Mouse (Mus musculus): ENCODE data around the gene Rab12. TPM values are rescaled to one million over a fixed set of nuclear protein-coding genes. Genes with fewer than 3 reads are reported as not detected.
A peak's percentile ranks its signal among the peaks of the same experiment; 100 is the strongest.

Gene Rab12
- polyA plus RNA-seq, 1 experiment from 2014 or later = 39.0 TPM

GRCm38 (mm10) chr17:66484965-66485364, 34.6 kb downstream of the Rab12 start:
- no peak for ATAC-seq (replicated peaks; ENCODE audit: extremely low read depth, insufficient read depth, low FRiP score)
- H3K27ac ChIP-seq (ENCODE audit: low read length) = no peak overlapping the region
- WGBS = 49% methylated on average over 2 of the region's 2 CpGs

GRCm38 (mm10) chr17:66483651-66484454, 35.7 kb downstream of the Rab12 start:
- no peak overlapping the region for H3K4me2 ChIP-seq (ENCODE audit: low read depth, low read length)
- no peak overlapping the region for H3K4me3 ChIP-seq (ENCODE audit: low read length)
- H3K27me3 ChIP-seq (ENCODE audit: control insufficient read depth, insufficient read depth, low read length) = no peaks in the 10 kb centered on the region
- H3K4me1 ChIP-seq (ENCODE audit: control insufficient read depth, insufficient read depth, low read length) = peaks cover 9% of the 10 kb centered on the region
- no peak for ATAC-seq (replicated peaks; ENCODE audit: extremely low read depth, insufficient read depth, low FRiP score)
- H3K9me3 ChIP-seq (replicated peaks; ENCODE audit: control insufficient read depth, low read length) = no peaks in the 10 kb centered on the region
- H3K27ac ChIP-seq (ENCODE audit: low read length) = no peak overlapping the region
- no peaks in the 10 kb centered on the region for H3K36me3 ChIP-seq (ENCODE audit: control insufficient read depth, insufficient read depth)
- no peak overlapping the region for H3K9ac ChIP-seq (ENCODE audit: low read length)
- 79% methylated on average over 9 of the region's 9 CpGs for WGBS

More at GRCm38 (mm10) chr17:66484965-66485364, 34.6 kb downstream of the Rab12 start:
- H3K4me1 ChIP-seq (ENCODE audit: control insufficient read depth, insufficient read depth, low read length) = peaks cover 9% of the 10 kb centered on the region
- no peak overlapping the region for H3K4me2 ChIP-seq (ENCODE audit: low read depth, low read length)
- no peak overlapping the region for H3K9ac ChIP-seq (ENCODE audit: low read length)
- H3K4me3 ChIP-seq (ENCODE audit: low read length) = no peak overlapping the region
- no peaks in the 10 kb centered on the region for H3K27me3 ChIP-seq (ENCODE audit: control insufficient read depth, insufficient read depth, low read length)
- H3K36me3 ChIP-seq (ENCODE audit: control insufficient read depth, insufficient read depth) = no peaks in the 10 kb centered on the region
- H3K9me3 ChIP-seq (replicated peaks; ENCODE audit: control insufficient read depth, low read length) = no peaks in the 10 kb centered on the region

GRCm38 (mm10) chr17:66481295-66481694, 38.2 kb downstream of the Rab12 start:
- Histone ChIP-seq H3K9ac (ENCODE audit: low read length) (no peak overlapping the region), H3K36me3 (ENCODE audit: control insufficient read depth, insufficient read depth) (no peaks in the 10 kb centered on the region), H3K27me3 (ENCODE audit: control insufficient read depth, insufficient read depth, low read length) (no peaks in the 10 kb centered on the region), H3K4me2 (ENCODE audit: low read depth, low read length) (no peak overlapping the region), H3K4me3 (ENCODE audit: low read length) (no peak overlapping the region), H3K27ac (ENCODE audit: low read length) (no peak overlapping the region), H3K4me1 (ENCODE audit: control insufficient read depth, insufficient read depth, low read length) (peaks cover 5% of the 10 kb centered on the region), H3K9me3 (replicated peaks; ENCODE audit: control insufficient read depth, low read length) (no peaks in the 10 kb centered on the region)
- 79% methylated on average over 5 of the region's 5 CpGs for WGBS
- no peak for ATAC-seq (replicated peaks; ENCODE audit: extremely low read depth, insufficient read depth, low FRiP score)

DNA sequence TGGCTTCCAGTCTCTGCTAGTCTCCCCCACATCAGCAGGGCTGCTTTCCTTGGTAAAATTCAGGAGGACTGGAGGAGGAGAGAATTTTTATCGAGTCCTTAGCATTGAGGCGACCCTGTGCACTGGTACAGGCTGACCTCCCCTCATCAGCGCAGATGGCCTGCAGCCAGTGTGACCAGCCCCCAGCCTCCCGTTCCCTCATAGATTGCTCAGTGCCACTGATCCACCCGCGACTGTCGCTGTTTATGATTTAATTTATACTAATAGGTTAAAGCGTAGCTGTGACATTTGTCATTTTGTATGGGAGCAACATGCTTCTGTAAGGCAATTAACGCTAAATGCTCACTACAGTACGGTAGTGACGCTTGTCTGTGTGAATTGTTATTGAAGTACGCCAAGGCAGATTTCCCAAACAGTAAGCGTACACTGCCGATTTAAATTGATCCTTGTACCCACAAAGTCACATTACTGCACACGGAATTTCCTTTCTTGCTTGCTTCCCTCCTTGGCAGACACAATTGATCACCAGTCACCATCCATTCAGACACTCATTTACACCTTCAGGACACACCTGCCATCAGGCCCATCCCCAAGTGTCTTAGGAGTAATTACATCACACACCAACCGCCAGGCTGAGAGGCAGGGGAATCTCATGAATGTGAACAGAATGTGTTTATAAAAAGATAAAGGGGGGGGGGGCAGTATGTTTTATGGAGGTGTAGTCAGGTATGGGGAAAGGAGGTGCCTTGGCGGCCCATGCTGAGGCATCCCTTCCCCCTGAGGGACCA, 38.8 kb downstream of the Rab12 start:
- peaks cover 5% of the 10 kb centered on the region for H3K4me1 ChIP-seq (ENCODE audit: control insufficient read depth, insufficient read depth, low read length)
- 43% methylated on average over 17 of the region's 17 CpGs for WGBS
- no peak for ATAC-seq (replicated peaks; ENCODE audit: extremely low read depth, insufficient read depth, low FRiP score)
- H3K4me3 ChIP-seq (ENCODE audit: low read length) = peak overlapping the region; percentile 32; the same call in 1 of the 2 replicates
- H3K27ac ChIP-seq (ENCODE audit: low read length) = no peak overlapping the region
- no peaks in the 10 kb centered on the region for H3K36me3 ChIP-seq (ENCODE audit: control insufficient read depth, insufficient read depth)
- H3K9ac ChIP-seq (ENCODE audit: low read length) = peak overlapping the region; percentile 21; the same call in 1 of the 2 replicates
- no peaks in the 10 kb centered on the region for H3K27me3 ChIP-seq (ENCODE audit: control insufficient read depth, insufficient read depth, low read length)
- H3K9me3 ChIP-seq (replicated peaks; ENCODE audit: control insufficient read depth, low read length) = no peaks in the 10 kb centered on the region
- peak overlapping the region; percentile 59 for H3K4me2 ChIP-seq (ENCODE audit: low read depth, low read length)

GRCm38 (mm10) chr17:66479813-66480490, 39.6 kb downstream of the Rab12 start:
- WGBS = 15% methylated on average over 21 of the region's 21 CpGs
- no peaks in the 10 kb centered on the region for H3K36me3 ChIP-seq (ENCODE audit: control insufficient read depth, insufficient read depth)
- peak overlapping the region; percentile 21; the same call in 1 of the 2 replicates for H3K9ac ChIP-seq (ENCODE audit: low read length)
- H3K4me2 ChIP-seq (ENCODE audit: low read depth, low read length) = peak overlapping the region; percentile 59
- ATAC-seq (replicated peaks; ENCODE audit: extremely low read depth, insufficient read depth, low FRiP score) = no peak; the same call in 1 of the 2 replicates
- peak overlapping the region; percentile 32 for H3K4me3 ChIP-seq (ENCODE audit: low read length)
- H3K27ac ChIP-seq (ENCODE audit: low read length) = no peak overlapping the region
- H3K9me3 ChIP-seq (replicated peaks; ENCODE audit: control insufficient read depth, low read length) = no peaks in the 10 kb centered on the region
- H3K27me3 ChIP-seq (ENCODE audit: control insufficient read depth, insufficient read depth, low read length) = no peaks in the 10 kb centered on the region
- peaks cover 5% of the 10 kb centered on the region for H3K4me1 ChIP-seq (ENCODE audit: control insufficient read depth, insufficient read depth, low read length)

DNA sequence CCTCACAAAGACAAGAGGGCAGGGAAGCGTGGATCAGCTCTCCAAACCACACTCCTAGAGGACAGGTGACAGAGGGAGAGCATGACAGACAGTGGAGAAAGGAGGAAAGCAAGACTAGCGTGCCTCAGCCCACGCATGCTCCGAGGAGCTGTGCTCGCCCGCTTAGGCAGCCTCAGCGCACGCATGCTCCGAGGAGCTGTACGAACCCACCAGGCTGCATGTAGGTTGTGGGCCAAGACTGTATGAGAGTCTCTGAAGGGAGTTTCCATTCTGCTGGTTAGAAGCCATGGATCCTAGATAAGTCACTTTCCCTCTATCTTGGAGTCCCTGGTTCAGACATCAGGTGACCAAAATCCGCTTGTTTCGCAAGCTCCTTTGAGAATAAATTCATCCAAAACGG, 40.2 kb downstream of the Rab12 start:
- Histone ChIP-seq H3K4me2 (ENCODE audit: low read depth, low read length) (peak overlapping the region; percentile 59), H3K9me3 (replicated peaks; ENCODE audit: control insufficient read depth, low read length) (peaks cover 4% of the 10 kb centered on the region), H3K4me3 (ENCODE audit: low read length) (peak overlapping the region; percentile 32), H3K27ac (ENCODE audit: low read length) (no peak overlapping the region), H3K9ac (ENCODE audit: low read length) (no peak overlapping the region; the same call in 1 of the 2 replicates), H3K4me1 (ENCODE audit: control insufficient read depth, insufficient read depth, low read length) (peaks cover 5% of the 10 kb centered on the region), H3K27me3 (ENCODE audit: control insufficient read depth, insufficient read depth, low read length) (no peaks in the 10 kb centered on the region), H3K36me3 (ENCODE audit: control insufficient read depth, insufficient read depth) (no peaks in the 10 kb centered on the region)
- ATAC-seq (replicated peaks; ENCODE audit: extremely low read depth, insufficient read depth, low FRiP score) = no peak; the same call in 1 of the 2 replicates
- 23% methylated on average over 13 of the region's 13 CpGs for WGBS

- no peak overlapping the region for H3K27ac ChIP-seq (ENCODE audit: low read length)
- H3K4me1 ChIP-seq (ENCODE audit: control insufficient read depth, insufficient read depth, low read length) = no peaks in the 10 kb centered on the region
- H3K36me3 ChIP-seq (ENCODE audit: control insufficient read depth, insufficient read depth) = no peaks in the 10 kb centered on the region
- WGBS = 85% methylated on average over 1 of the region's 1 CpGs
- no peak overlapping the region for H3K4me3 ChIP-seq (ENCODE audit: low read length)
- no peak overlapping the region for H3K4me2 ChIP-seq (ENCODE audit: low read depth, low read length)
- no peak overlapping the region for H3K9ac ChIP-seq (ENCODE audit: low read length)
- ATAC-seq (replicated peaks; ENCODE audit: extremely low read depth, insufficient read depth, low FRiP score) = no peak
- peaks cover 8% of the 10 kb centered on the region for H3K9me3 ChIP-seq (replicated peaks; ENCODE audit: control insufficient read depth, low read length)
- no peaks in the 10 kb centered on the region for H3K27me3 ChIP-seq (ENCODE audit: control insufficient read depth, insufficient read depth, low read length)
Measured at GRCm38 (mm10) chr17:66473205-66473604, 46.3 kb downstream of the Rab12 start.

DNA sequence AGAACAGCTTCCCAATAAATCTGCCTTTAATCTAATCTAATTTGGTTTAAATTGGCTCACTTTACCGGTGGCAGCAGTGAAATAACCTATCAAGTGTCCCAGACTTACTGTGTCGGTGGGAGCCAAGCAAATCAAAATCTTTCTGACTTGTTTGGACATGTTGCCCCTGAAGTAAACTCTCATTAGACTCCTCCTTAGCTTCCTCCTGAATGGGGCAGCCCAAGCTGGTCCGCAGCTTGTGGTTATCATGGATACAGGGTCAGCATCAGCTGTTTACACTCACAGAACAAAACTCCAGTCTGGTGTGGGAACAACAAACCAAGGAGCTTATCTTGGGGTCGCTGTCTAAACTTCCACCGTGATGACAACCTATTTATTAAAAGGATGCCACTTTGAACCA, 47.8 kb downstream of the Rab12 start:
- H3K9ac ChIP-seq (ENCODE audit: low read length) = no peak overlapping the region
- WGBS = 57% methylated on average over 5 of the region's 5 CpGs
- no peak overlapping the region for H3K4me2 ChIP-seq (ENCODE audit: low read depth, low read length)
- H3K9me3 ChIP-seq (replicated peaks; ENCODE audit: control insufficient read depth, low read length) = peaks cover 8% of the 10 kb centered on the region
- H3K4me1 ChIP-seq (ENCODE audit: control insufficient read depth, insufficient read depth, low read length) = no peaks in the 10 kb centered on the region
- no peaks in the 10 kb centered on the region for H3K36me3 ChIP-seq (ENCODE audit: control insufficient read depth, insufficient read depth)
- no peak overlapping the region for H3K4me3 ChIP-seq (ENCODE audit: low read length)
- no peaks in the 10 kb centered on the region for H3K27me3 ChIP-seq (ENCODE audit: control insufficient read depth, insufficient read depth, low read length)
- no peak overlapping the region for H3K27ac ChIP-seq (ENCODE audit: low read length)
- ATAC-seq (replicated peaks; ENCODE audit: extremely low read depth, insufficient read depth, low FRiP score) = no peak
